Mouse (Mus musculus) heart, embryonic 11.5 days (tissue): ENCODE results near the gene Mms22l. TPM values are rescaled to one million over a fixed set of nuclear protein-coding genes. Genes with fewer than 3 reads are reported as not detected.

ENCODE experiments used
- ATAC-seq: fragments of 200-750 bp; cut with Nextera tagmentation; replicated peaks from 2 replicates; pipeline ENCODE4 v1.8.0; 2017; ENCODE audit warnings: moderate library complexity; ENCODE audit not compliant: insufficient number of reproducible peaks, low FRiP score, low TSS enrichment
- H3K27ac ChIP-seq: fragments of 300-500 bp; sonication (generic); 2 replicates; pipeline ENCODE4 v1.5.1; 2014; ENCODE audit warnings: mild to moderate bottlenecking, low read depth, low read length
- H3K27me3 ChIP-seq: fragments of 300-500 bp; sonication (generic); 2 replicates; pipeline ENCODE4 v1.6.1; 2014; ENCODE audit warnings: mild to moderate bottlenecking, low read length, mixed read lengths; ENCODE audit not compliant: control insufficient read depth, insufficient read depth
- H3K36me3 ChIP-seq: fragments of 300-500 bp; sonication (generic); 2 replicates; pipeline ENCODE4 v1.6.1; 2014; ENCODE audit warnings: mild to moderate bottlenecking, low read length, moderate library complexity, mixed read lengths; ENCODE audit not compliant: control insufficient read depth, insufficient read depth
- H3K4me1 ChIP-seq: fragments of 300-500 bp; sonication (generic); 2 replicates; pipeline ENCODE4 v1.6.1; 2014; ENCODE audit warnings: low read length; ENCODE audit not compliant: control insufficient read depth, insufficient read depth
- H3K4me2 ChIP-seq: fragments of 300-500 bp; sonication (generic); 2 replicates; pipeline ENCODE4 v1.6.1; 2014; ENCODE audit warnings: mild to moderate bottlenecking, moderate library complexity
- H3K4me3 ChIP-seq: fragments of 300-500 bp; sonication (generic); 2 replicates; pipeline ENCODE4 v1.5.1; 2014; ENCODE audit warnings: low read depth, low read length
- H3K9ac ChIP-seq: fragments of 300-500 bp; sonication (generic); 2 replicates; pipeline ENCODE4 v1.6.1; 2014; ENCODE audit warnings: mild to moderate bottlenecking, low read depth, low read length, moderate library complexity
- H3K9me3 ChIP-seq: fragments of 300-500 bp; sonication (generic); replicated peaks from 2 replicates; pipeline ENCODE4 v1.6.1; 2016; ENCODE audit warnings: low read length; ENCODE audit not compliant: control insufficient read depth
- WGBS: fragments of 180-500 bp; shearing (Covaris S2); extraction: QIAGEN DNeasy Blood & Tissue Kit; methylation state at CpG from one replicate; pipeline ENCODE4 v1.1.7; 2014; ENCODE audit not compliant: insufficient replicate concordance; 5-methylcytosine and 5-hydroxymethylcytosine counted together
- polyA plus RNA-seq: library from polyadenylated mRNA; unstranded; fragments of >200 nt; fragmentation: Nextera tagmentation; extraction: Ambion mirVana; gene quantifications from 2 replicates; pipeline ENCODE4 v1.2.1, GENCODE M21; 2014

Mms22l gene
- polyA plus RNA-seq, 1 experiment from 2014 or later, result 25.7 TPM

DNA sequence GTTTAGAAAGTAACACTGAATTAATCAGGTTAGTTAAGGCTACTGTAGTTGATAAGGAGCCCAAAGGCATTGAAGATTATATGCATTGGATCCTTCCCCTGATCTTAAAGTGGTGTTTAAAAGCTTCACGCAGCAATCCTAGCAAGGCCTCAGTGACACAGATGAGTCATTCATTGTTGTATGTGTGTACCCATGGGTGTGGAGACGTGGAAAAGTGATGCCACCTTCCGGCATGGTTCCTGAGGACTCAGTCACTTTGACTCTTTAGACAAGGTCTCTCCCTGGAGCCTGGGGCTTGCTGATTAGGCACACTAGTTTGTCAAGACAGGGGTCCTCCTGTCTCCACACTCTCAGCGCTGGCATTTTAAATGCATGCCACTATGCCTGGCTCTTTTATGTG lies 60.9 kb downstream of the Mms22l start:
- no peaks in the 10 kb centered on the region for H3K36me3 ChIP-seq
- ATAC-seq, result no peak
- H3K9me3 ChIP-seq, result no peaks in the 10 kb centered on the region
- H3K4me1 ChIP-seq, result no peaks in the 10 kb centered on the region; the same call in 1 of the 2 replicates
- H3K4me3 ChIP-seq, result no peak overlapping the region
- WGBS, result 66% methylated on average over 4 of the region's 4 CpGs
- no peaks in the 10 kb centered on the region for H3K27me3 ChIP-seq
- no peak overlapping the region for H3K27ac ChIP-seq
- H3K4me2 ChIP-seq, result no peak overlapping the region
- no peak overlapping the region for H3K9ac ChIP-seq

DNA sequence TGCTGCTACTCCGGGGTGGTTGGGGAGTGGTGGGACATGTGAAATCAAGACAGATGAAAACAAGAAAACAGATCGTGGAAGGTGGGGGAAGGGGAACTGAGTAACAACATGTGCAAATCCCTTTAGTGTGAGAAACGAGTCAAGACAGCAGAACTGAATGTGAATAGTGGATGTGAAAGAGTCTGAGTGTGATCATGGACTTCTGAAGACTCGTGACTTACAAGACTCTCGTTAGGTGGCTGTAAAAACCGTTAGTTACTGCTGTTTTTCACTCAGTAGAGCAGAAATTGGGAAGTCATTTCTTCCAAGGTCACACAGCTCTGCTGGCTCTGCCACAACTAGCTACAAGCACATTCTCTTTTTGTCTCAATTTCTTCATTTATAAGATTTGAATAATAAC lies 71.8 kb downstream of the Mms22l start:
- Histone ChIP-seq H3K9me3 (no peaks in the 10 kb centered on the region), H3K9ac (no peak overlapping the region), H3K36me3 (no peaks in the 10 kb centered on the region), H3K4me2 (no peak overlapping the region), H3K27ac (no peak overlapping the region), H3K4me1 (no peaks in the 10 kb centered on the region), H3K4me3 (no peak overlapping the region), H3K27me3 (no peaks in the 10 kb centered on the region)
- WGBS, result 81% methylated on average over 6 of the region's 6 CpGs
- no peak for ATAC-seq

DNA sequence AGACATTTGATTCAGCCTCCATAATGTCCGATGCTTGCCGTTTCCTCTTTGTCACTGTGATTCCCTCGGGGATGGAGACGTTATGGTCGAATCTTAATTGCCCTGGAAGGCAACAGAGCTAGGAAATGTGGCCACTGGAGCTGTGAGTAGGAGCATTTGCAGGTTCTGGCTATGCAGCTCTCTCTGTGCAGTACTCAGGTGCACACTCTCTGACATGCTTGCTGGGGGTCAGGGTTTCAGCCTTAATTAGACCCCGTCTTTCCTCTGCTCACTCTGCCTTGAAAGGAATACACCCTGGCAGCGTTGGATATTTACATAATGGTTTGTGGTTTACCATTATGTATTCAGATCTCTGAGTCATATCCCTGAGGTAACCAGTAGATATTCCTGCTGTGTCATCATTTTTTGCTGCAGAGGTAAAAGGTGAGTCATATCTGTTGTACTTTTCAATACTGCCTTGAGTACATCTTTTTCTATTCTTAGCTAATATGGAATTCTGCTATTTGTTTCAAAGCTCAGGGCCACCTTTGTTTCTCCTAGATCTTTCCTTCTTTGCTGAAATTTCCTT lies 72.8 kb downstream of the Mms22l start:
- H3K9ac ChIP-seq, result no peak overlapping the region
- ATAC-seq, result no peak
- H3K4me3 ChIP-seq, result no peak overlapping the region
- no peaks in the 10 kb centered on the region for H3K4me1 ChIP-seq
- no peaks in the 10 kb centered on the region for H3K9me3 ChIP-seq
- no peaks in the 10 kb centered on the region for H3K36me3 ChIP-seq
- H3K27me3 ChIP-seq, result no peaks in the 10 kb centered on the region
- H3K27ac ChIP-seq, result no peak overlapping the region
- H3K4me2 ChIP-seq, result no peak overlapping the region
- WGBS, result 91% methylated on average over 7 of the region's 7 CpGs

DNA sequence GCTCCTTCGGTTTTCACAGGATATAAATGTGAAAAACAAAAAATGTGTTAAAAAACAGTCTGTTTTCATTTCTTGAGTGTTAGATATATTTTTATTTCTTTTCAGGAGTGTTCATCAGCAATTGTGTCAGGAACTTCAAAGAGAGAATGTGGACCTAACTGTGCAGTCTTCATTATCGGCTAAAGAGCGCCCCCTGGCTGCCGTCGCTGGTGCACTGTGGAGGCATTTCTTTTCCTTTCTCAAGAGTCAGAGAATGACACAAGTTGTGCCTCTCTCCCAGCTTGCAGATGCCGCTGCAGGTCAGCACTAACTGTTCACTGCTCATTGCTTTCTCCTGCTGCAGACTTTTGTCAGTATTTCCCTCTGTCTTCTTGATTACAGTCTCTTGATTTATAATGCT lies 78.0 kb downstream of the Mms22l start:
- Histone ChIP-seq H3K27me3 (no peaks in the 10 kb centered on the region), H3K4me2 (no peak overlapping the region), H3K27ac (no peak overlapping the region), H3K9ac (no peak overlapping the region), H3K4me3 (no peak overlapping the region), H3K4me1 (no peaks in the 10 kb centered on the region), H3K9me3 (no peaks in the 10 kb centered on the region), H3K36me3 (peaks cover 5% of the 10 kb centered on the region; the same call in 1 of the 2 replicates)
- no peak for ATAC-seq
- 24% methylated on average over 6 of the region's 6 CpGs for WGBS

DNA sequence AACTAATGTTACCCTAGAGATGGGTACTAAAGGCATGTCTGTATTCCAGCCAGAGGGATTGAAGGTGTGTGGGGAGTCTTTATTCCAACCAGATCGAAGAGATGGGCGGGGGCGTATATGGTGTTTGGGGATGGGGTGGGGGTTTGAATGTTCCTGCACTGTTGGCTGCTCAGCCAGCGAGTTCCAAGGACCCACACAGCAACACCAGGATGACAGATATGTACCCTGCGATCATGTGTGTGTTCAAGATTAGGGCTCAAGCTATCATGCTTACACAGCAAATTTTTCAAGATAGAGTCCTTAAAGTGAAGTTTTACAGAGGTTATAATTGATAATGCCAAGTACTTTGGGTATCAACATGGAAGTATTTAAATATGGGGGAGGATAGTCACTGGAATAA lies 81.3 kb downstream of the Mms22l start:
- Histone ChIP-seq H3K27me3 (no peaks in the 10 kb centered on the region), H3K36me3 (peaks cover 5% of the 10 kb centered on the region; the same call in 1 of the 2 replicates), H3K27ac (no peak overlapping the region), H3K4me2 (no peak overlapping the region), H3K4me3 (no peak overlapping the region), H3K9me3 (no peaks in the 10 kb centered on the region), H3K4me1 (no peaks in the 10 kb centered on the region), H3K9ac (no peak overlapping the region)
- ATAC-seq, result no peak
- 87% methylated on average over 5 of the region's 5 CpGs for WGBS

DNA sequence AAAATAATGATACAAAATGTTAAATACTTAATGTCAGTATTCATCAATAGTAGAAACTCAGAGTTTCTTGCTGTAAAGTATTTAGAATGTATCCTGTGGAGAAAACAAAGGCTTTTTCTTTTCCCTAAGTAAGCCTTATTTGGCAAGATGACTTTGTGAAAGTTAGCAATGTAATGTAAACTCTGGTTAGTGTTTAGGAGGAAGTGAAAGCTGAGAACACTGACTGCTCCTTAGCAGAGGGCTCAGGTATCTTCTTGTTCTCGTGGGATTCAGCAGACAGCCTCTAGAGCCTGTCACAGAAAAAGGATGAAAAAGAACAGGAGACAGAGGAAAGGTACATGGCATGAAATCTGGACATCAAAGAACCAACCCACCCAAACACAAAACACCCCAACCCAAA lies 86.0 kb downstream of the Mms22l start:
- Histone ChIP-seq H3K27me3 (no peaks in the 10 kb centered on the region), H3K4me2 (no peak overlapping the region), H3K36me3 (0 out of 2 replicates have a peak, but pooled peaks cover 2% of the 10 kb centered on the region), H3K9ac (no peak overlapping the region), H3K4me1 (no peaks in the 10 kb centered on the region), H3K4me3 (no peak overlapping the region), H3K9me3 (no peaks in the 10 kb centered on the region), H3K27ac (no peak overlapping the region)
- no peak for ATAC-seq
- 31% methylated on average over 1 of the region's 1 CpGs for WGBS

DNA sequence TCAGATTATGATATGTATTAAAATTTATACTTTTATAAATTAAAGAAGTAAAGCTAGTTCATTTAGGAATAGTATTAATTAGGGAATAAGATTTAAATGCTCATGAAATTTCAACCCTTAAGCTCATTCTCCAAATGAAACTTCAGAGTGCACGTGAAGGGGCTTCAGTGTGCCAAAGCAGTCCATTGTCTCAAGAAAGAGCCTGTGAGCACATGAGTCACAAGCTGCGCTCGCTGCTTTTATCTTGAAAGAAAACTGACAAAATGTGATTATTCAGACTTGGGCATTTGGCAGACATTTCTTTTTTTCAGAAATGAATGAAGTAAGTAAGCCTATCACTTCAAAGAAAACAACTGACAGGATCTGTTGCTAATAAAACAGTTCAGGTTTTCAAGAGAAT lies 87.7 kb downstream of the Mms22l start:
- H3K9me3 ChIP-seq, result no peaks in the 10 kb centered on the region
- H3K4me2 ChIP-seq, result no peak overlapping the region
- H3K27me3 ChIP-seq, result no peaks in the 10 kb centered on the region
- H3K27ac ChIP-seq, result no peak overlapping the region
- no peak for ATAC-seq
- no peak overlapping the region for H3K4me3 ChIP-seq
- WGBS, result 73% methylated on average over 3 of the region's 3 CpGs
- no peak overlapping the region for H3K9ac ChIP-seq
- H3K4me1 ChIP-seq, result no peaks in the 10 kb centered on the region
- H3K36me3 ChIP-seq, result 0 out of 2 replicates have a peak, but pooled peaks cover 2% of the 10 kb centered on the region

DNA sequence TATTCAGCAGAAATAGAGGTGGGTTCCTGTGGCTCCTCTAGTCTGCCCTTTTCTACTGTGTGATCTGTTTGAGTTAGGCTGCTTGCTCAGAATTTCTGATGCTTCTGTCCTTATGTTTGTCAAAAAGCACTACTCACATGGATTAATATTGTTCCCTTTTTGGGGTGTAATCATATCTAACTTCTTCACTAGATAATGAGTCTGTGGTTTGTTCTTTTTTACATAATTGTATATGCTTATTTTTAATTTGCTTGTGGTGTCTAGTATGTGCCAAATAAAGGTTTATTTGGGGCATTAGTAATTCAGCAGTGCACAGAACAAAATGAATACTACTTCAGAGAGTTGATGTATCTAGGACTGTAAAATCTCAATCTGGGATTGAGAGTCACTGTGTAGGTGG lies 98.6 kb downstream of the Mms22l start:
- Histone ChIP-seq H3K27ac (no peak overlapping the region), H3K27me3 (no peaks in the 10 kb centered on the region), H3K4me2 (no peak overlapping the region), H3K4me1 (no peaks in the 10 kb centered on the region), H3K9ac (no peak overlapping the region), H3K36me3 (no peaks in the 10 kb centered on the region), H3K9me3 (no peaks in the 10 kb centered on the region), H3K4me3 (no peak overlapping the region)
- ATAC-seq, result no peak

DNA sequence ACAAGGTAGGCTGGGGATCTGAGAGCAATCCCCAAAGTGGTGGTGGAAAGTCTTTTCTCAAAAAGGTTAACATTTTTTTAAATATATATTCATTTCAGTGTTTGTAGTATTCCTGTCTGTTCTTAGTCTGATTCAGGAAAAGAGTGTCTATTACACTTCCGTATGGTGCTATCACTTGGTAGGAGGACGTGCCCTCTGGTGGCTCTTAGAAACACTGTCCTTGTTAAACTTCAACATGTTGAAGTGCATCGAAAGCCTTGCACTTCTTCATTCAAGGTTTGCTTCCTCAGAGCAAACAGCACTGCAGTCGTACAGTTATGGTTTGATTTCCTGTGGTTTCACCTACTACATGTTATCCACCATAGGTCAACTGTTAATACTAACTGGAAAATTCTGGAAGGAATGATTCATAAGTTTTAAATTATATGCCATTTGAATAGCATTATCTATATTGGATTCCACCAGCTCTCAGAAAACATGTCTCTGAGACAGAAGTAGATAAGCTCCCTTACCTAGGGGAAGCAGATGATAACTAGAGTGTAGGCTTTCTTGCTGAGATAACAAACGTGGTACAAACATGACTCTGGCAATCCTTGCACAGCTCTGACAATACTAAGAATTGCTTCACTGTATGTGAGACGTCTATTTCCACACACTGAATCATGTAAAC lies 100.8 kb downstream of the Mms22l start:
- Histone ChIP-seq H3K4me3 (no peak overlapping the region), H3K9me3 (no peaks in the 10 kb centered on the region), H3K4me1 (no peaks in the 10 kb centered on the region), H3K27ac (no peak overlapping the region), H3K27me3 (no peaks in the 10 kb centered on the region), H3K36me3 (peaks cover 8% of the 10 kb centered on the region), H3K9ac (no peak overlapping the region), H3K4me2 (no peak overlapping the region)
- no peak for ATAC-seq
- 57% methylated on average over 6 of the region's 6 CpGs for WGBS
